Mouse (Mus musculus): Measurements from ENCODE around the gene Rbm12. TPM values are rescaled to one million over a fixed set of nuclear protein-coding genes. Genes with fewer than 3 reads are reported as not detected.
"Not testable (repeated sequence)": the region's sequence is repeated elsewhere in the genome, so short reads cannot be mapped to it uniquely, and the experiment has no call there.

Gene Rbm12
- polyA plus RNA-seq, 1 experiment from 2014 or later, result 42.9 TPM

DNA sequence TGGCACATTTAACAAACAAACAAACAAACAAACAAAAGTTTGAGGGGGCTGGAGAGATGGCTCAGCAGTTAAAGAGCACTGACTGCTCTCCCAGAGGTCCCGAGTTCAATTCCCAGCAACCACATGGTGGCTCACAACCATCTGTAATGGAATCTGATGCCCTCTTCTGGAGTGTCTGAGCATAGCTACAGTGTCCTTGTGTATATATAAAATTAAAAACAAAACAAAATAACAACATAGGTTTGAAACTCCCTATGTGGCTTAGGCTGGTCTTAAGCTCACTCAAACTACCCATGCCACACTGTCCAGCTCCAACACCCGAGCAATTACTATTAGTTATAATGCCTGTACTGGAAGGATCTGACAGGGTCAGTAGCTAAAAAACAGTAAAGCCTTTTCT is 31.0 kb upstream of the Rbm12 start:
- no peak for ATAC-seq (ENCODE audit: insufficient number of reproducible peaks, low FRiP score, low TSS enrichment, low read depth)
- H3K27ac ChIP-seq (replicated peaks; ENCODE audit: low read depth, low read length), result no peak overlapping the region
- no peaks in the 10 kb centered on the region; the same call in 1 of the 2 replicates for H3K36me3 ChIP-seq (ENCODE audit: control insufficient read depth, insufficient read depth, low read length)
- H3K9ac ChIP-seq (ENCODE audit: low read length), result no peak overlapping the region
- peak overlapping the region; percentile 55; the same call in 1 of the 2 replicates for H3K4me2 ChIP-seq (ENCODE audit: low read depth, severe bottlenecking)
- no peaks in the 10 kb centered on the region for H3K27me3 ChIP-seq (ENCODE audit: control insufficient read depth, insufficient read depth, low read length)
- H3K4me3 ChIP-seq (ENCODE audit: low read depth, low read length), result no peak overlapping the region
- no peak for DNase-seq (ENCODE audit: low spot score)
- H3K9me3 ChIP-seq (ENCODE audit: control insufficient read depth, low read length), result no peaks in the 10 kb centered on the region
- WGBS, result 87% methylated on average over 2 of the region's 2 CpGs
- no peaks in the 10 kb centered on the region for H3K4me1 ChIP-seq (ENCODE audit: control insufficient read depth, insufficient read depth, low read length)

DNA sequence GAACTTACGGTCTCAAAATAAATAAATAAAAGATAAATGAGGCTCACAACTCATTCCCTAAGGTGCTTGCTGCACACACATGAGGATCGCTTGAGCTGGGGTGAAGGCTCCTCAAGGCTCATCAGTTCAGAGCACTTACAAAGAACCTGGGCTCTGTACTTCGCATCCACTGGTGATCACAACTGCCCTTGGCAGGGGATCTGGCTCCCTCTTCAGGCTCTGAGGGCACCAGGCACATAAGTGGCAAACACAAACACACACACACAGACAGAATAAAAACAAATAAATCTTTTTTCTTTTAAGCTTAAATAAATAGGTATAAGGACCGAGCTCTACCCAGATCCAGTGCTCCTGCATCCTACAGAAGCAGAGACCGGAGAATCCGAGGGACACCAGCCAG is 23.9 kb upstream of the Rbm12 start:
- 86% methylated on average over 6 of the region's 6 CpGs for WGBS

DNA sequence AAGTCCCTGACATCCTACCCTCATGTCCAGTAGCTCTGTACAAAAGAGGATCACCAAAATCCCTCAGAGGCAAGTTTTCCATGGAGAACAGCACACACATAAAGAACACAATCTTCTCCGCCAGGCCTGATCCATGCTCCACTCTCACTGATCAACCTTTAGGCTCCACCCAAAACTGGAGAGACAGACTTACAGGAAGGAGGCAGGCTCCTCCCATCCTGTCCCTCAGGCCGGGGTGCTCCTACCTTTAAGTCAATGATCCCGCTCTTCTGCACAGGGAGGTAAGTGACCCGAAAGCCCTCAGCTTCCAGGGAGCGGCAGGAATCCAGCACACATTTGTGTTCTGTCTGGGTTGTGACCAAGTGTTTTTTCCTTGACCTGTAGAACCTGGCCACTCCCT is 22.4 kb upstream of the Rbm12 start:
- no peak for DNase-seq (ENCODE audit: low spot score)
- ATAC-seq (ENCODE audit: insufficient number of reproducible peaks, low FRiP score, low TSS enrichment, low read depth), result no peak
- Histone ChIP-seq H3K27me3 (ENCODE audit: control insufficient read depth, insufficient read depth, low read length) (no peaks in the 10 kb centered on the region), H3K9ac (ENCODE audit: low read length) (no peak overlapping the region), H3K27ac (replicated peaks; ENCODE audit: low read depth, low read length) (no peak overlapping the region), H3K4me1 (ENCODE audit: control insufficient read depth, insufficient read depth, low read length) (no peaks in the 10 kb centered on the region), H3K4me2 (ENCODE audit: low read depth, severe bottlenecking) (no peak overlapping the region), H3K4me3 (ENCODE audit: low read depth, low read length) (no peak overlapping the region), H3K36me3 (ENCODE audit: control insufficient read depth, insufficient read depth, low read length) (peaks cover 4% of the 10 kb centered on the region; the same call in 1 of the 2 replicates), H3K9me3 (ENCODE audit: control insufficient read depth, low read length) (no peaks in the 10 kb centered on the region)
- WGBS, result 88% methylated on average over 5 of the region's 5 CpGs

More for the DNA sequence above, 23.9 kb upstream of the Rbm12 start:
- H3K9ac ChIP-seq (ENCODE audit: low read length), result no peak overlapping the region
- no peaks in the 10 kb centered on the region for H3K27me3 ChIP-seq (ENCODE audit: control insufficient read depth, insufficient read depth, low read length)
- DNase-seq (ENCODE audit: low spot score) (no peak), ATAC-seq (ENCODE audit: insufficient number of reproducible peaks, low FRiP score, low TSS enrichment, low read depth) (no peak)
- no peaks in the 10 kb centered on the region for H3K4me1 ChIP-seq (ENCODE audit: control insufficient read depth, insufficient read depth, low read length)
- peaks cover 4% of the 10 kb centered on the region for H3K36me3 ChIP-seq (ENCODE audit: control insufficient read depth, insufficient read depth, low read length)
- no peak overlapping the region for H3K4me2 ChIP-seq (ENCODE audit: low read depth, severe bottlenecking)
- no peak overlapping the region for H3K27ac ChIP-seq (replicated peaks; ENCODE audit: low read depth, low read length)
- no peaks in the 10 kb centered on the region for H3K9me3 ChIP-seq (ENCODE audit: control insufficient read depth, low read length)
- no peak overlapping the region for H3K4me3 ChIP-seq (ENCODE audit: low read depth, low read length)

DNA sequence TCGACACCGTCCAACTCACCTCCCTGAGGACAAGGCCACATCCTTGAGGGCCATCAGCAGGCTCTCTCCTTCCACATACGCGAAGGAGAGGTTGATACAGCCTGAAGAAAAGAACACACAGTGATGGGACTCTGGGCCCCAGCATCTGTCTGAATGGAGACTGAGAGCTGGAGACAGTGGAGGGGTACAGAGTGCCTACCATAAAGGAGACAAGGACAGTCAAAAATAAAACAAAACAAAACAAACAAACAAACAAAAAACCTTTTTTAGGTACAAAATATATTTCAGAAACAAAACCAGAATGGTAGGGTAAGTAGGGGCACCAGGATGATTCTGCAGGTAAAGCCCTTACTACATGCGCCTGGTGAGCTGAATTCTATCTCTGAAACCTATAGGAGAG is 15.2 kb upstream of the Rbm12 start, which contains the start of gene Gm28036:
TSS of gene Gm28036 (minus strand) at position 101 of the 400 bp plus-strand sequence.
- H3K27me3 ChIP-seq (ENCODE audit: control insufficient read depth, insufficient read depth, low read length), result no peaks in the 10 kb centered on the region
- 99% methylated on average over 5 of the region's 5 CpGs for WGBS
- H3K27ac ChIP-seq (replicated peaks; ENCODE audit: low read depth, low read length), result no peak within 1 kb of the TSS
- DNase-seq (ENCODE audit: low spot score) (no peak), ATAC-seq (ENCODE audit: insufficient number of reproducible peaks, low FRiP score, low TSS enrichment, low read depth) (no peak)
- H3K9ac ChIP-seq (ENCODE audit: low read length), result no peak within 1 kb of the TSS
- H3K36me3 ChIP-seq (ENCODE audit: control insufficient read depth, insufficient read depth, low read length), result peaks cover 6% of the 10 kb centered on the region
- no peak within 1 kb of the TSS for H3K4me2 ChIP-seq (ENCODE audit: low read depth, severe bottlenecking)
- H3K4me1 ChIP-seq (ENCODE audit: control insufficient read depth, insufficient read depth, low read length), result no peaks in the 10 kb centered on the region
- no peak within 1 kb of the TSS for H3K4me3 ChIP-seq (ENCODE audit: low read depth, low read length)
- H3K9me3 ChIP-seq (ENCODE audit: control insufficient read depth, low read length), result no peaks in the 10 kb centered on the region

DNA sequence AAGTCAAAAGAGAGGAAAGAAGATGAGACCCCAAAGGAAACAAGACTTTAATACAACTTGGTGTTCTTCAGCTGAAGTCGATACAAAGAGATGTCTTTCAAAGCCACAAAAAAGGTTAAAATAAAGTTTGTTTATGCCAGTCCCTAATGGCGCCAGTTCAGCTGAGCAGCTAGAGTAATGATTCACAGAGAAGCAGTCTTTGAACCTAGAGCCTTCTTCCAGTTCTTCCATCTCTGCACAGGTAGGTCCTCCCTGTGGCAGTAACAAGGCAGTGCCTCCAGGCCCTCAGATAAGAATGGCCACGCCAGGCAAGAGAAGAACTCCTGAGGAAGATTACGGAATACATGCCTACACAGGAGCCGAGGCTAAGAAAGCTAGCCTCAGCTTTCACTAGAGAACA is 12.0 kb upstream of the Rbm12 start:
- Histone ChIP-seq H3K4me2 (ENCODE audit: low read depth, severe bottlenecking) (no peak overlapping the region), H3K9me3 (ENCODE audit: control insufficient read depth, low read length) (no peaks in the 10 kb centered on the region), H3K27me3 (ENCODE audit: control insufficient read depth, insufficient read depth, low read length) (no peaks in the 10 kb centered on the region), H3K4me1 (ENCODE audit: control insufficient read depth, insufficient read depth, low read length) (no peaks in the 10 kb centered on the region), H3K4me3 (ENCODE audit: low read depth, low read length) (no peak overlapping the region), H3K36me3 (ENCODE audit: control insufficient read depth, insufficient read depth, low read length) (peaks cover 2% of the 10 kb centered on the region; the same call in 1 of the 2 replicates), H3K9ac (ENCODE audit: low read length) (no peak overlapping the region), H3K27ac (replicated peaks; ENCODE audit: low read depth, low read length) (no peak overlapping the region)
- ATAC-seq (ENCODE audit: insufficient number of reproducible peaks, low FRiP score, low TSS enrichment, low read depth), result no peak
- no peak for DNase-seq (ENCODE audit: low spot score)
- 93% methylated on average over 5 of the region's 5 CpGs for WGBS

DNA sequence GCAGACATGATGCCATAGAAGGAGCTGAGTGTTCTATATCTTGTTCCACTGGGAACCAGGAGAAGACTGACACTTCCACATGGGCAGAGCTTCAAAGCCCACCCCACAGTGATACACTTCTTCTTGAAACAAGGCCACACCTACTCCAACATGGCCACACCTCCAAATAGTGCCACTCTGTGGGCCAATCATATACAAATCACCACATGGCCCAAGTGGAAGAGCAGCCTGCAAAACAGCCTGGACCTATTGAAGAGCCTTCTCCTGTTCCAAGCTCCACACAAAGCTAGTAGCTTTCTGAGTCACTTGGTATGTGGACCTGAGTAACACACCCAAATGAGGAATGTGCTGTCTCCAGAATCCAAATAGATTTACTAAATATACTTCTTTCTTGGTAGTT is 7.8 kb upstream of the Rbm12 start:
- Histone ChIP-seq H3K27ac (replicated peaks; ENCODE audit: low read depth, low read length) (no peak overlapping the region), H3K9me3 (ENCODE audit: control insufficient read depth, low read length) (no peaks in the 10 kb centered on the region), H3K4me3 (ENCODE audit: low read depth, low read length) (no peak overlapping the region), H3K36me3 (ENCODE audit: control insufficient read depth, insufficient read depth, low read length) (no peaks in the 10 kb centered on the region), H3K4me1 (ENCODE audit: control insufficient read depth, insufficient read depth, low read length) (no peaks in the 10 kb centered on the region), H3K4me2 (ENCODE audit: low read depth, severe bottlenecking) (no peak overlapping the region), H3K27me3 (ENCODE audit: control insufficient read depth, insufficient read depth, low read length) (no peaks in the 10 kb centered on the region), H3K9ac (ENCODE audit: low read length) (no peak overlapping the region)
- DNase-seq (ENCODE audit: low spot score), result no peak
- ATAC-seq (ENCODE audit: insufficient number of reproducible peaks, low FRiP score, low TSS enrichment, low read depth), result no peak

DNA sequence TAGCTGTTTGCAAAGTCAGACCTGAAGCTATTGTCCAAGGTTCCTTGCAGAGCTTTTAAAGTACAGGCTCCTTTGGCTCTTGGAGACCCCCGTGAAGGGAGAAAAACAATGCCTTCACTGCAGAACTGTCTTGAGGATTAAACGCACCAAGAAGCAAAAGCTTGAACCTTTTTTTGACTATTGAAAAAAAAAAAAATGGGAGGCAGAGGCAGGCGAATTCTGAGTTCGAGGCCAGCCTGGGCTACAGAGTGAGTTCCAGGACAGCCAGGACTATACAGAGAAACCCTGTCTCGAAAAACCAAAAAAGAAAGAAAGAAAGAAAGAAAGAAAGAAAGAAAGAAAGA is 274 bp upstream of the Rbm12 start:
- H3K4me1 ChIP-seq (ENCODE audit: control insufficient read depth, insufficient read depth, low read length); H3K9me3 ChIP-seq (ENCODE audit: control insufficient read depth, low read length); ATAC-seq (ENCODE audit: insufficient number of reproducible peaks, low FRiP score, low TSS enrichment, low read depth); H3K36me3 ChIP-seq (ENCODE audit: control insufficient read depth, insufficient read depth, low read length); H3K27ac ChIP-seq (replicated peaks; ENCODE audit: low read depth, low read length); DNase-seq (ENCODE audit: low spot score); H3K27me3 ChIP-seq (ENCODE audit: control insufficient read depth, insufficient read depth, low read length); H3K9ac ChIP-seq (ENCODE audit: low read length): not testable (repeated sequence)
- 34% methylated on average over 5 of the region's 5 CpGs for WGBS
- Histone ChIP-seq H3K4me3 (ENCODE audit: low read depth, low read length) (peak overlapping the region; percentile 91), H3K4me2 (ENCODE audit: low read depth, severe bottlenecking) (peak overlapping the region; percentile 22; the same call in 1 of the 2 replicates)

DNA sequence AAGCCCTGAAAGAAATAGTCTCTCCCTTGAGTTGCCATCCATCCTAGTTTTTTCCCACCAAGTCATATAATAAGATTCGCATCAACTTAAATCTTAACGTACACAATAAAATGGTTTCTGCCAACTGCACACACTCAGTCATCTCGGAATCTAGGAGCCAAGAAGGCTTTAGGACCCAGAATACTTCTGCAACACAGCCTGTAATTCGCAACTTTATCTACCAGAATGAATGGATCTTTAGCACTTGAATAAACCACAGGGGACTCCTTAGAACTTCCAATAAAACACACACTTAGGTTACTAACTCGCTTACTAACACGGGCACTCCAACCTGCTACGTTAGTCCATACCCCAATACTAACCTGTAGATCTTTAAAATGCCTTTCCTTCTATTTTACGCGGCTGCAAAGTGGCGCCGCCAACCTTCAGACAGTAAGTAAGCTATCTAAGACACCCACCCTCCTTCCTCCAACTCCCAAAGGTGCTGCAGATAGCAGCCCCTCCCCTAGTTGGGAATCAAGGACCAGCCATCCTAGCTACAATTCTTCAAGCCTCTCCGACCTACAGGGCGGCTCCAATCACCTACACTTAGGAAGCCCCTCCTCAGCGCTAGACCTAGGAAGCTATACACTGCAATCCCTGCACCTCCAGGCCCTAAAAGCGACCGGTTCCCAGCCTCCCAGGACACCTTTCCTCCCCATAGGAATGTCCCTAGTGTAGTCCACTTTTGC is 986 bp downstream of the Rbm12 start:
- no peaks in the 10 kb centered on the region; the same call in 1 of the 2 replicates for H3K36me3 ChIP-seq (ENCODE audit: control insufficient read depth, insufficient read depth, low read length)

DNA sequence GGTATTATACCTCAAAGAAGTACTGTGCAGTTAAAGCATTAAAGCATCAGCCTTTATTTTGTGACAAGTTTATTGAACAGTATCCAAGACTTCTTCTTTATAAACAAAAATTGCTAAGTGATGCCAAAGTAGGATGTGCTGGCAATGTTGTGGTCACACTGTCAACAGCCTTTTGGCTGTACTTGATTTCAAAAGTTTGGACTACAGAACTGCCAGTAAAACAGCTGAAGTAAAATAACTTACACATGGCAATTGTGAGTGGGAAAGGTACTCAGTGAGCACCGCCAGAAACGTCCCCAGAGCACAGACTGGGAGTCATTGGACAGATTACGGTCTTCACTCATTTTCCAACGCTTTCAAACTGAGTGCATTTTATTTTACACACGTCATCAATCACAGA is 19.9 kb downstream of the Rbm12 start:
- Histone ChIP-seq H3K9me3 (ENCODE audit: control insufficient read depth, low read length) (no peaks in the 10 kb centered on the region), H3K4me3 (ENCODE audit: low read depth, low read length) (no peak overlapping the region), H3K4me2 (ENCODE audit: low read depth, severe bottlenecking) (no peak overlapping the region), H3K4me1 (ENCODE audit: control insufficient read depth, insufficient read depth, low read length) (no peaks in the 10 kb centered on the region), H3K36me3 (ENCODE audit: control insufficient read depth, insufficient read depth, low read length) (peaks cover 8% of the 10 kb centered on the region; the same call in 1 of the 2 replicates), H3K27me3 (ENCODE audit: control insufficient read depth, insufficient read depth, low read length) (no peaks in the 10 kb centered on the region), H3K27ac (replicated peaks; ENCODE audit: low read depth, low read length) (no peak overlapping the region), H3K9ac (ENCODE audit: low read length) (no peak overlapping the region)
- WGBS, result 85% methylated on average over 5 of the region's 5 CpGs
- ATAC-seq (ENCODE audit: insufficient number of reproducible peaks, low FRiP score, low TSS enrichment, low read depth) (no peak), DNase-seq (ENCODE audit: low spot score) (no peak)

More for the DNA sequence above, 986 bp downstream of the Rbm12 start:
- peak overlapping the region; percentile 94 for H3K9ac ChIP-seq (ENCODE audit: low read length)
- H3K9me3 ChIP-seq (ENCODE audit: control insufficient read depth, low read length), result no peaks in the 10 kb centered on the region
- ATAC-seq (ENCODE audit: insufficient number of reproducible peaks, low FRiP score, low TSS enrichment, low read depth) (peak; percentile 62), DNase-seq (ENCODE audit: low spot score) (peak; percentile 62)
- H3K4me1 ChIP-seq (ENCODE audit: control insufficient read depth, insufficient read depth, low read length), result no peaks in the 10 kb centered on the region
- H3K4me2 ChIP-seq (ENCODE audit: low read depth, severe bottlenecking), result peak overlapping the region; percentile 70
- no peaks in the 10 kb centered on the region for H3K27me3 ChIP-seq (ENCODE audit: control insufficient read depth, insufficient read depth, low read length)
- peak overlapping the region; percentile 91 for H3K4me3 ChIP-seq (ENCODE audit: low read depth, low read length)
- under 1% methylated on average over 16 of the region's 16 CpGs for whole genome bisulfite sequencing
- H3K27ac ChIP-seq (replicated peaks; ENCODE audit: low read depth, low read length), result peak overlapping the region; percentile 84; the same call in 1 of the 2 replicates
